Mouse (Mus musculus) E14TG2a.4 (cell line): ENCODE data around the gene Zc3h4.

Experiments
- H3K27me3 ChIP-seq: 2 replicates; pipeline ENCODE4 v1.6.1; 2014; ENCODE audit warnings: low read length, control low read depth; ENCODE audit not compliant: insufficient read depth
- H3K36me3 ChIP-seq: 2 replicates; pipeline ENCODE4 v1.6.1; 2014; ENCODE audit warnings: low read length, control low read depth; ENCODE audit not compliant: insufficient read depth
- H3K4me1 ChIP-seq: replicated peaks from 2 replicates; pipeline ENCODE4 v1.6.1; 2014; ENCODE audit warnings: low read depth, low read length, control low read depth
- H3K4me3 ChIP-seq: replicated peaks from 2 replicates; pipeline ENCODE4 v1.5.1; 2014; ENCODE audit warnings: mild to moderate bottlenecking, low read length
- H3K9me3 ChIP-seq: 2 replicates; pipeline ENCODE4 v1.6.1; 2014; ENCODE audit warnings: low read length, control low read depth
- CTCF ChIP-seq: conservative IDR thresholded peaks from 2 replicates; pipeline ENCODE4 v1.5.1; 2014; ENCODE audit warnings: low read length
- NANOG ChIP-seq: IDR thresholded peaks from 2 replicates; pipeline ENCODE4 v1.6.1; 2014; ENCODE audit warnings: borderline replicate concordance, low read length, mixed read lengths
- POU5F1 ChIP-seq: IDR thresholded peaks from 2 replicates; pipeline ENCODE4 v1.6.1; 2014; ENCODE audit warnings: low read length, borderline replicate concordance

Gene Zc3h4

GRCm38 (mm10) chr7:16475321-16475720 is 74.6 kb downstream of the Zc3h4 start:
- Histone ChIP-seq H3K36me3 (no peaks in the 10 kb centered on the region), H3K27me3 (peaks cover 67% of the 10 kb centered on the region), H3K4me3 (peak overlapping the region; percentile 79), H3K9me3 (no peaks in the 10 kb centered on the region), H3K4me1 (peaks cover 49% of the 10 kb centered on the region)
- TF ChIP-seq CTCF, result no peak

- Histone ChIP-seq H3K4me1 (peaks cover 51% of the 10 kb centered on the region), H3K36me3 (no peaks in the 10 kb centered on the region), H3K4me3 (peak overlapping the region; percentile 79), H3K27me3 (peaks cover 67% of the 10 kb centered on the region), H3K9me3 (no peaks in the 10 kb centered on the region)
- TF ChIP-seq NANOG (no peak), POU5F1 (no peak), CTCF (no peak)
Observed at GRCm38 (mm10) chr7:16475764-16476599, 75.3 kb downstream of the Zc3h4 start.

- TF ChIP-seq CTCF, result no peak
- no peak for TF ChIP-seq POU5F1
- TF ChIP-seq NANOG, result no peak
- Histone ChIP-seq H3K4me3 (peak overlapping the region; percentile 79), H3K4me1 (peaks cover 51% of the 10 kb centered on the region), H3K36me3 (no peaks in the 10 kb centered on the region), H3K27me3 (peaks cover 69% of the 10 kb centered on the region), H3K9me3 (no peaks in the 10 kb centered on the region)
Observed at GRCm38 (mm10) chr7:16476600-16476989, 75.9 kb downstream of the Zc3h4 start.

- TF ChIP-seq POU5F1 (no peak), CTCF (no peak), NANOG (no peak)
- no peaks in the 10 kb centered on the region for H3K9me3 ChIP-seq
Observed at GRCm38 (mm10) chr7:16477628-16478027, 76.9 kb downstream of the Zc3h4 start, which contains the start of gene Npas1. TSS of gene Npas1 (minus strand) at chr7:16477728.

More at GRCm38 (mm10) chr7:16477628-16478027, 76.9 kb downstream of the Zc3h4 start, which contains the start of gene Npas1:
- Histone ChIP-seq H3K36me3 (no peaks in the 10 kb centered on the region), H3K4me3 (peak within 1 kb of the TSS; percentile 79), H3K27me3 (peaks cover 63% of the 10 kb centered on the region), H3K4me1 (peaks cover 44% of the 10 kb centered on the region)
